Mouse (Mus musculus): Measurements from ENCODE around the gene Pde4dip.

DNA sequence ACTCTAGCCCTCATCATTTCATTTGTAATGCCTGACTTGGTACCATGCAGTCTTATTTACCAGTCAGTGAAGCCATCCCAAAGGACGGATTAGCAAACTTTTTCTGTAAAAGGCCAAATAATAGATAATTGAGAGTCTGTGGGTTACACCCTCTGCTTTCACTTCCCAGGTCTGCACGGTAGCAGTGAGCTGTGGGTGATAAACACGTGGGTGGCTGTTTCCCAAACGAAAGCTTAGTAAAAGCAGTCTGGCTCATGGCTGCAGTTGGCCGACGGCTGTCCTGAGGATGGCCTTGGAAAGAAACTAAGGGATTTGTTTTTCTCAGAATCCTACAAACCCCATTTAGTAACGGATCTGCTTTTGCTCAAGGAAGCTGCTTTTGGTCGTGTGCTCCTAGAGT lies 227.3 kb downstream of the Pde4dip start:
- TF ChIP-seq CTCF (IDR thresholded peaks at IDR 0.05; ENCODE audit: low read depth) (no peak), EP300 (IDR thresholded peaks at IDR 0.05; ENCODE audit: low read depth) (no peak)
